Mouse (Mus musculus): ENCODE results near the gene 4930474N05Rik. TPM values are rescaled to one million over a fixed set of nuclear protein-coding genes. Genes with fewer than 3 reads are reported as not detected.

Gene 4930474N05Rik
- not detected in 2 replicates for total RNA-seq (2017)

DNA sequence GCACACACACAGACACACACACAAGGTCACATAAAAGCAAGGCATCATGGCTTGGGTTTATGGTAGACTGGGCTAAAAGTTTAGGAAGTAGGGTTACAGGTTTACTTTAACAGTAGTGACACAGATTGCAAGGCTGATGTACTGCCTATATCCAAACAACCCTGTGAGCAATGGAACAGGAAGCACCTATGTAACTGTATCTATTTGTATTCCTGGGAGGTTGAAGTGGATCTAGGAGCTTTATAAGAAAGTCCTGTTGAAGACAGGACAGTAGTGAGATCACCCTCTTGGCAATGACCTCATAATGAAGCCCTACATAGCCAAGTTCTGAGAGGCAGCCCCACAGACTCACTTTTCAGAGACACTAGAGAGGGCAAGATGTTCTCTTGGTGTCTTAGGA lies at the start of gene 4930474N05Rik:
Gene 4930474N05Rik, plus strand, starts transcription at position 301 of the 400 bp plus-strand sequence.
- no peak for ATAC-seq (replicated peaks in 1 of 2; ENCODE audit: insufficient read depth in 1 of 2, low FRiP score in 2 of 2, low TSS enrichment in 1 of 2, low read depth in 1 of 2, poor library complexity in 2 of 2, severe bottlenecking in 2 of 2)

DNA sequence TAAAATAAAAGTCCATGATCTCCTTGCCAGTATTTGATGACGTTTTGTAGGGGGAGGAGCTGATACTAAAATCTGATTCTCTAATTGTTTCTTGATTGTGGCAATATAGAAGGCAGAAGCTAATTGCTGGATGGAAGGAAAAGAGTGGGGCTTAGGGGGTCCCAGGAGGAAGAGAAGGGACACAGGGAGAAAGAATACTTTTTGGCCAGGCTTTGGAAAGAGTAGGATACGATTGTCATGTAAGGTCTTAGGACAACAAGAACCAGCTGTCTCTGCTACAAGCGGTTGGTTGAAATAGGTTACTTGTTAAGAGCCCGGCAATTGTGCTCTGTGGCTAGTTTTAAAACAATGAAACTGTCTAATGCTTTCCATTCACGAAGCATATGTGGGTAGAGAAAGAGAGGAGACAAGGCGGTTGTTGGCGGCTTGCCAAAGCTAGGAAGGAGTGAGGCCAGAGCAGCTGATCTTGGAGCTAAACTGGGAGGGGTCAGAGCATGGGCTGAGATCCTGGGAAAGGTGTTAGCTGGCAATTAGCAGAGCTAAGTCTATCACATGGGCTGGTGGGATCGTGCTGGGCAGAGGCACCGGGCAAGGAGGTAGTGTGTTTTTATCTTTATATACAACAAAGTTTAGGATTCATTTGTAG lies 45.8 kb upstream of the 4930474N05Rik start:
- ATAC-seq (replicated peaks in 1 of 2; ENCODE audit: insufficient read depth in 1 of 2, low FRiP score in 2 of 2, low TSS enrichment in 1 of 2, low read depth in 1 of 2, poor library complexity in 2 of 2, severe bottlenecking in 2 of 2) = no peak

DNA sequence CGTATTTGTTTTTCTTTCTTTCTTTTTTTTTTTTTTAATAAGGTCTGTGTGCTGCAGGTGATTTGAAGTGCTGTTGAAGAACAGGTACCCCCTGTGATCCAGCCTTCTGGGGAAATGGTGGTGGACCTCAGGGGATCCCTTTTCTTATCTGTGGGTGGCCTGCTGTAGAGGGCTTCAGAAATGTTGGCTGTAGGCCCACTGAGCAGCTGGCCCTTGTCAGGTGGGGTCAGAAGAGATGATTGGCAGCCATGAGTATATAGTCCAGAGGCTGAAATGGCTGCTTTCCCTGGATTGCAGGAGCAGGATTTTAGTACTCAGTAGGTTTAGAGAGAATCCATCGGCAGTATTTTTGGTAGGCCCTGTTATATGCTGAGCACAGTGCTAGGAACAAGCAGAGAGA lies 41.4 kb upstream of the 4930474N05Rik start:
- no peak for ATAC-seq (replicated peaks in 1 of 2; ENCODE audit: insufficient read depth in 1 of 2, low FRiP score in 2 of 2, low TSS enrichment in 1 of 2, low read depth in 1 of 2, poor library complexity in 2 of 2, severe bottlenecking in 2 of 2)

DNA sequence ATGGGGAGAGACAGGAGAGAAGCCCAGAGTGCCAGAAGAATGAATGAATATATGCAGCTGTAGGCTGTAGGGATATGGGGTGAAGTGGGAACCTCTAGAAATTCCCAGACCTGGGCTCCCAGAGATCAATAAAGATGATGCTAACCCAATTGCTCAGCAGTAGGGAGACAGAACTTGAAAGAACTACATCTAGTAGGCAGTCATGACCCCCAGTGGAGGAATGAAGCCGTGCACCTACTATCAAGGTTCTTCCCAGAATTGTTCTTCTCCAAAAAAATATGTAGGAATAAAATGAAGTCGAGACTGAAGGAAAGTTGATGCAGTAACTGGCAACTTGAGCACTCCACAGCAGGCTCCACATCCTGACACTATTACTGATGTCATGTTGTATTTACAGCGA lies 3.8 kb downstream of the 4930474N05Rik start:
- no peak for ATAC-seq (replicated peaks in 1 of 2; ENCODE audit: insufficient read depth in 1 of 2, low FRiP score in 2 of 2, low TSS enrichment in 1 of 2, low read depth in 1 of 2, poor library complexity in 2 of 2, severe bottlenecking in 2 of 2)

DNA sequence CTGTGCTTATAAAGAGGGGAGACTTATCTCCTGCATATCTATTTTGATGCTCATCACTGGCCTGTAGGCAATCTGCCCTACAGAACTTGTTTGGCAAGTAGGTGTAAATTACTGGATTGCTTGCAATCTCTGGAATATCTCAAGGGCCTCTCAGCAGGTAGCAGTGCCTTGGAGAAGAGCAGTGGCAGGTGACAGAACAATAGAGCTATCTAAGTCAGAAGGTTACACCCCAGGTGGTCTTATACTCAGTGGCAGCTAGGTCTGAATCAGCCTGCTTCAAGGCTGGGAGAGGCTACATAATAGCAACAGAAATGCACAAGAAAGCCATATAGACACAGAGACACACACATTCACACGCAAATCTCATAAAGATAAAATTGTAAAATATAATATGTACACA lies 4.9 kb downstream of the 4930474N05Rik start:
- no peak for ATAC-seq (replicated peaks in 1 of 2; ENCODE audit: insufficient read depth in 1 of 2, low FRiP score in 2 of 2, low TSS enrichment in 1 of 2, low read depth in 1 of 2, poor library complexity in 2 of 2, severe bottlenecking in 2 of 2)

DNA sequence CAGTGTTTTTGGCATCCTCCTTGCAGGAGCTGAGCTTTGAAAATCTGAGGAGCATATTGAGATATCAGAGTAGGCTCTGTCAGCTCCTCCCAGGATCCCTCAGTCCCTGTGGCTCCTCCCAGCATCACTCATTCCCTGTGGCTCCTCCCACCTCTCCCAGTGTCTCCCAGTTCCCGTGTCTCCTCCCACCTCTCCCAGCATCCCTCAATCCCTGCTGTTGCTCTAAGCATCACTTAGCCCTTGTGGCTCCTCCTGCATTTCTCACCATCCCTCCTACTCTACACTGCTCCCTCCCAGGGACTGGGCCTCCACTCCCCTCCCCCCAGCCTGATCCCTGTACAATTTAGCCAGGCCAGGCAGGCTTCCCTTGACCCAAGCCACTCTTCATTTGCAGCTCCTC lies 6.0 kb downstream of the 4930474N05Rik start:
- no peak for ATAC-seq (replicated peaks in 1 of 2; ENCODE audit: insufficient read depth in 1 of 2, low FRiP score in 2 of 2, low TSS enrichment in 1 of 2, low read depth in 1 of 2, poor library complexity in 2 of 2, severe bottlenecking in 2 of 2)

DNA sequence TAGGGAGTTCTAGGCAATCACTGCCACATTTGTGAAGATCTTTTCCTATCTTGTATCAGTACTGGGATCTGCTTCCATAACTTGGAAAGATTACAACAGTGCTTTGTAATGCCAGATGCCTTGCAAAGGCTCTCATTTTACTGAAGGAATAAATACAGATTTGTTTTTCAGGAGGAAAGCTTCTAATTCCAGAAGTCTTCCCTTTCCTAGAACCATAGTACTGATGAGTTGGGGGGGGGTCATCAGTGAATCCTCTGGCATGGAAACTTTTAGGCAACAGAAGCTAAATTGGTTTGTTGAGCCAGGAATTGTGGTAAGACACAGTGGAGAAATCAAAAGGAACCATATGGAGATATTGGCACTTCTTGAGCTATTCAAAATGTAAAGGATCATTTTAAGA lies 19.8 kb downstream of the 4930474N05Rik start:
- no peak for ATAC-seq (replicated peaks in 1 of 2; ENCODE audit: insufficient read depth in 1 of 2, low FRiP score in 2 of 2, low TSS enrichment in 1 of 2, low read depth in 1 of 2, poor library complexity in 2 of 2, severe bottlenecking in 2 of 2)

DNA sequence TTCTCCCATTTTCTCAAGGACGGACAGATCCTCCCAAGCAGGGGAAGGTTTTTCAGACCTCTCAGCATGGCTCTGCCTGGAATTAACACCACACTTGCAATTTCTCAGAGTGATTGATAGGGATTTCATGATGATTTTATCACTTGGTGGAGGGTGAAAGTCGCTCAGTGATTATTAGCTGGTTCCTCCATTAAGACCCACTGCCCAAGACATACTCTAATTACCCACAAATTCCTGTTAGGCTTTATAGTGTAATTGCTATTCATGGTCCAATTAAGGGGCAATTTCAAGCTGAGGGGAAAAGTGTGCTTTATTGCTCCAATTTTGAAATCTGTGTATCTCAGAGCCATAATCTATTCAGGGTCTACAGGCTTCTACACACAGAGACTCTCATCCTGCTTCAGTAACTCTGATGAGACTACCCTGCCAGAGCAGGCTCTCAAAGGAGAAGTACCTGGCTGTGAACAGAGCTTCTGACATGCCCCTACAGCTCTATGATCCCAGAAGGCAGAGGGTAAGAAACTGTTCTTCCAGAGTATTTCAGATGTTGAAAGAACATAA lies 29.1 kb downstream of the 4930474N05Rik start:
- ATAC-seq (replicated peaks in 1 of 2; ENCODE audit: insufficient read depth in 1 of 2, low FRiP score in 2 of 2, low TSS enrichment in 1 of 2, low read depth in 1 of 2, poor library complexity in 2 of 2, severe bottlenecking in 2 of 2) = no peak

DNA sequence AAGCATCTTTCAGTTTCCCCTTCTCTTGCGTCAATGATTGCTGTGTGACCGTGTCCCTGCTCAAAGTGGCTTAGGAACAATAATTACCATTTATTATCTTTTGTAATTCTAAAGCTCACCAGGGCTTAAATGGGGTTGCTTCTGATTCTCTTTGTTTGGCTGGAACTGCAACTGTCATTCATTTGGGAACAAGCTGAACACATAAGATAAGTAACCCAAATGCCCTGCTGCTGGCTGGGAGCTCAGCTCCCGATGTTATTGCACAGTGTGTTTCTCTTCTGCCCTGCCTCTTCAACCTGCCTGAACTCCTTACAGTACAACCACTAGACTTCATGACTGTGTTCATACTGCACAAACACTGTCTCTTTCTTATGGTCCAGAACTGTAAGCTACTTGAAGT lies 41.0 kb downstream of the 4930474N05Rik start:
- ATAC-seq (replicated peaks in 1 of 2; ENCODE audit: insufficient read depth in 1 of 2, low FRiP score in 2 of 2, low TSS enrichment in 1 of 2, low read depth in 1 of 2, poor library complexity in 2 of 2, severe bottlenecking in 2 of 2) = no peak

DNA sequence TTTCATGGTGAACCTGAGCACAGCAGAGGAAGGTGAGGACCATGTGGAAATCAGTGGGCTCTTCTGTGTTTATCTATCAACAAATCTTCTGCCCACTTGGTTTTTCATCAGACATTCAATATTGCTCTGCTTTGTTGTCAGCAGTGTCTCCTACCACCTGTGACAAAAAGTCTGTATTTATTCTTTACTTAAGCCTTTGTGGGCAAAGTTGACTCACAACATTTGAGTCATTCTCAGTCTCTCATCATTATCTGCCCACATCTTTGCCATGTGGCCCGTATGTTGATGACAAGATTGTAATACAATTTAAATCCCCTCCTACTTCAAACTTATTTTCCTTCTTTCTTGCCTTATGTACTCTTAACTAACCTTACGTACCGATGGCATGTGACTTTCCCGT lies 43.0 kb downstream of the 4930474N05Rik start:
- no peak for ATAC-seq (replicated peaks in 1 of 2; ENCODE audit: insufficient read depth in 1 of 2, low FRiP score in 2 of 2, low TSS enrichment in 1 of 2, low read depth in 1 of 2, poor library complexity in 2 of 2, severe bottlenecking in 2 of 2)

DNA sequence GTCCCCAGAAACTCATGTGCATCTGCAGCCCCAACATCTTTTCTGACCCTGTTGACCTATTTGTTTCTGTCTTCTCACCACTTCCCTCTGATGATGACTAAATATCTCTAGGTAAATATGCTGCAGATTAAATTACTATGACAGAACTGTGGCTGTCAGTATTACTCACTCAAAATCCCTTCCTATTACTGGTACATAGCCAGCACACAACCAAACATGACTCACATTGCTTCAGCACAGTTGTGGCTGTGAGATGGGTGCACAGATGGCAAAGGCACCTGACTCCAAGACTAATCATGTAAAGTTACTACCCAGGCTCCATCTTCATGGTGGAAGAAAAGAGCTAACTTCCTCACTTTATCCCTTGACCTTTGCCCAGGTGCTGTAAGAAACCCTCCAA lies 50.5 kb downstream of the 4930474N05Rik start:
- ATAC-seq (replicated peaks in 1 of 2; ENCODE audit: insufficient read depth in 1 of 2, low FRiP score in 2 of 2, low TSS enrichment in 1 of 2, low read depth in 1 of 2, poor library complexity in 2 of 2, severe bottlenecking in 2 of 2) = no peak

Data from hematopoietic stem cell, adult 5-6 weeks (primary cell).